Mouse (Mus musculus) mesoderm, embryonic 11.5 days (tissue): ENCODE results near the gene Olfr1211.

ENCODE experiments used
- DNase-seq: peaks from one replicate; pipeline ENCODE4 v3.0.0-alpha.2; 2012; ENCODE audit warnings: low read depth, low spot score

The Olfr1211 gene

DNA sequence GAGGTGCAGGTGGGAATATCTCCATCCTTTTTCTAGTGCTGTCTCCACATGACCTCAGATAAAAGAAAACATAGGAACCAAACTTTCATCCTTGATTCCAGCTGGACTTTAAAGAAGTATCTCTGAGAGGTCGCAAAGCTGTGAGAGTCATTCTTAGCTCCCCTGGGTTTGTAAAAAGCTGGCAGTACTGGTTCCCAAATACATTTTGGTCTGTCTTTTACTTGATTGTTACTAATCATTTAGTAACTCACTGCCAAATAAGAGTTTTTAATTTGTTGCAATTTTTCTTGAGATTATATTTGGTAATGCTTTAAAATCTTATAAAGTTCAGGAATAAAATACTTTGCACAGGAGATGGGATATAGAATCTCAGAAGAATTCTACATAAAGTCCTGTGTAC lies at the start of gene Olfr1211:
Gene Olfr1211, minus strand, starts transcription at position 101 of the 400 bp plus-strand sequence.
- DNase-seq: no peak

DNA sequence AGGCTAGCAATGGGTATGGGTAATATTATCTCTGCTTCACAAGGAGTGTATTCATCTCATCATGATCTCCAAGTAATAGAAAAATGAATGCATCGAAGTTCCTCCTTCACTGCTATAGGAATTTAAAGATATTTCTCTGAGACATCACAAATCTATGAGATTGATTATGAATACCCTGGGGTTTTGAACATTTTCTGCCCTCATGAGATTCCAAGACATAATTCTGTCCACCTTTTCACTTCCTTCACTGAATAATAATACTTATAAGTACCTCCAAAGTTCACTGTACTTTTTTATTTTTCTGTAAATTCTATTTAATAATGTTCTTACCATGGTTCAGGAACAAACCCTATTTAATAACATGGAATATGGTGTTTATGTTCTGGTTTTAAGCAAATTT lies 42.3 kb upstream of the Olfr1211 start, which contains the start of gene Gm13762:
Gene Gm13762, minus strand, starts transcription at position 101 of the 400 bp plus-strand sequence.
- DNase-seq: no peak

DNA sequence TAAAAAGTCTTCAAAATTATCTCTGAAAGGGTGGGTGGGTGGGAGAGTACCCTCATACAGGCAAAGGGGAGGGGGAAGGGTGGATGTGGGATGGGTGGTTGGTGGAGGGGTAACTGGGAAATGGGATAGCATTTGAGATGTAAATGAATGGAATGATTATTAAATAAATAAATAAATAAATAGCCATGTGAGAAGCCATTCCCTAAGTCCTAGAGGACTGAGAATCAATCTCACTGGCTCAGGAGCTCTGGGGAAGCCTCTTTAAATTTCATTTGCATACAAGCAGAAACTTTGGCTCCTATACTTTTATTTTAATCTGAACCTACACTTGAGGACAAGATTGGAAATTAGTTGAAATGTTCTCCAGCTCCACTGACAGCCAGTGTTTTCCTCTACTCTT lies 15.8 kb upstream of the Olfr1211 start, which contains the start of gene Olfr1212:
Gene Olfr1212, plus strand, starts transcription at position 301 of the 400 bp plus-strand sequence.
- DNase-seq: no peak

DNA sequence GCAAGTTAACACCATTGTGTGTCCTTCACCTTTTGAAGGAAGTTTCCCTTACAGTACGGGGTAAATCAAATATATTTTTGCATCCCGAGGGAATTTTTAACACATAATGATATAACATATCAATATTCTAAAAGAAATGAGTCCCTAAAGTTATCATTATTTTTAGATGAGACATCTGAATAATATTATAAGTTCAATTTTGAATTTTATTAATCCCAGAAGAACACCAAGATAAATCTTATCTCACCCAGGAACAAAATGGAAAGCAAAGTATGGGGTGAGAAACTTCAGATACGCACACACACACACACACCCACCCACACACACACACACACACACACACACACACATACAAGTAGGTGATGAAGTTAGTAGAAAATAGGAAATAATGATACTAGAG lies 22.9 kb downstream of the Olfr1211 start, which contains the start of gene Olfr1209:
Gene Olfr1209, minus strand, starts transcription at position 101 of the 400 bp plus-strand sequence.
- no peak for DNase-seq

DNA sequence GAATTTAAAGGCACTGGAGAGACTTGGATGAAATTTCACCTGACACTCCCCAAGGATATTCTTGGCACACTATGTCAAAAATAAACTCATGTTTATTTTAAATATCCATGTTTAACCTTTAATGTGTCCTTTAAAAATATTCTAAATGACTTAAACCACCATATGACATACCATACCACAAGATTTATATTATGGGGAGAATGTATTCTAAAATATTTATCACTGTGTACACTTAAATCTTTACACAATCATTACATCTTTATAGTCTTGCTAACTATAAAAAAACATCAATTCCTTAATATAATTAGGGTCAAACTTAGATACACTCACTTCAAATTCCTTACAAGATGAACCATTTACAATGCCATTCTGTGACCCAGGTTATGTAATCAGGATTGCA lies 35.7 kb downstream of the Olfr1211 start, which contains the start of gene Olfr1208:
Gene Olfr1208, minus strand, starts transcription at position 101 of the 400 bp plus-strand sequence.
- no peak for DNase-seq
